ENCODE assay signal across 12 mouse cellular contexts in the genomic region with DNA sequence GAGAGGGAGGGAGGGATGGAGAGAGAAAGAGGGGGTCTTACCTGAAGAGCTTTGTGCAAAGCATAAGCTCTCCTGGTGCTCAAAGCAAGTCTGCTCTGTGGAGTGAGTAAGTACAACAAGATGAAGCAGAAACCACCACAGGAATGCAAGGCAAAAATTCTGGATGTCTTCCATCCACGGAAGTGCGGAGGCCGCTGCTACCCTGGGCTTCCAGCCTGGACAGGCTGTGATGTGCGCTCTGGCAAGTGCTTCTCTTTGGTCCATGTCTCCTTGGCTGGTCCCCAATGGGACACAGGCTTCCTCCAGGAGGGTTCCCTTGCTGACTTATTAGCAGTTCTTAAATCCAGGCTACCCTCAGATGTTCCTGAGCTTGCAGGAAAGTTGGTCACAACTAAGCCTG.
DNase-seq lines count a peak whose midpoint lies in the region.
"Had no signal": no experiment of that assay in that cellular context is flagged by ENCODE, and none has a peak within 500 bp of the region (broad histone marks: within the 10 kb centered on the region; RNA-seq: fewer than 3 reads in every experiment).

No protein-coding gene starts in this region.

- peak; percentile 23 to 27 for DNase-seq in cerebellum, postnatal 10 days
- no peak for DNase-seq in cerebellum, adult 8-10 months
- peak; percentile 90 for DNase-seq in heart, adult 11 months
- no peak for DNase-seq in heart, adult 9 months (ENCODE audit: low spot score in 2 of 2)
- DNase-seq in lung, postnatal 14 days: peak; percentile 20
- no peak for DNase-seq in lung, adult 18-20 months
- DNase-seq in skeletal muscle tissue, adult 2 months (ENCODE audit: low read depth, low spot score): peak; percentile 18
- no peak for DNase-seq in frontal cortex, postnatal 14 days (ENCODE audit: low spot score in 2 of 2)
- DNase-seq: cerebellum, adult 18-20 months; forebrain, postnatal 0 days; kidney, adult 18-20 months; right cerebral cortex, postnatal 14 days had no signal

Comparison
In these comparisons a context has a peak if more than half of its experiments do, and no peak if none do; other contexts are left out.
1. DNase-seq: peak in cerebellum, postnatal 10 days (2 of 2), heart, adult 11 months (single experiment), lung, postnatal 14 days (single experiment) and skeletal muscle tissue, adult 2 months (single experiment); none in cerebellum, adult 8-10 months (single experiment), heart, adult 9 months (0 of 2), lung, adult 18-20 months (0 of 2) and frontal cortex, postnatal 14 days (0 of 2).